Mouse (Mus musculus) spleen, adult 18-20 months (tissue): ENCODE data around the gene Flad1.

Experiments used
- DNase-seq, 2 experiments: peaks; one replicate each; pipeline ENCODE4 v3.0.0; 2022; ENCODE audit warnings: mixed read lengths in 2 of 2

Flad1 gene

GRCm38 (mm10) chr3:89395806-89396653, 15.6 kb downstream of the Flad1 start:
- DNase-seq = peak in 1 of 2 experiments; percentile 63

- DNase-seq = no peak
Measured at GRCm38 (mm10) chr3:89395419-89395805, 16.3 kb downstream of the Flad1 start.

GRCm38 (mm10) chr3:89394894-89395256, 16.8 kb downstream of the Flad1 start:
- peak in 1 of 2 experiments; percentile 56 for DNase-seq

GRCm38 (mm10) chr3:89394006-89394893, 17.4 kb downstream of the Flad1 start, which contains the start of gene Zbtb7b:
Gene Zbtb7b (minus strand): TSS chr3:89394776.
- DNase-seq = peak; percentile 51 to 59

GRCm38 (mm10) chr3:89393605-89394004, 18.1 kb downstream of the Flad1 start:
- peak; percentile 92 to 95 for DNase-seq

- DNase-seq = peak in 1 of 2 experiments; percentile 43
Measured at GRCm38 (mm10) chr3:89392871-89393311, 18.8 kb downstream of the Flad1 start.

- peak in 1 of 2 experiments; percentile 39 for DNase-seq
Measured at GRCm38 (mm10) chr3:89391663-89392511, 19.8 kb downstream of the Flad1 start.

- DNase-seq = peak; percentile 59 to 60
Measured at GRCm38 (mm10) chr3:89390699-89391662, 20.7 kb downstream of the Flad1 start.

- peak in 1 of 2 experiments; percentile 36 for DNase-seq
Measured at GRCm38 (mm10) chr3:89390111-89390515, 21.6 kb downstream of the Flad1 start.

- DNase-seq = peak; percentile 52 to 57
Measured at GRCm38 (mm10) chr3:89388901-89389740, 22.5 kb downstream of the Flad1 start.

GRCm38 (mm10) chr3:89388134-89388881, 23.4 kb downstream of the Flad1 start:
- peak in 1 of 2 experiments; percentile 22 for DNase-seq

GRCm38 (mm10) chr3:89387632-89388031, 24.0 kb downstream of the Flad1 start:
- DNase-seq = peak in 1 of 2 experiments; percentile 32

- DNase-seq = peak in 1 of 2 experiments; percentile 23
Measured at GRCm38 (mm10) chr3:89386438-89387420, 24.9 kb downstream of the Flad1 start.

- DNase-seq = peak in 1 of 2 experiments; percentile 44
Measured at GRCm38 (mm10) chr3:89385451-89385850, 26.2 kb downstream of the Flad1 start.

GRCm38 (mm10) chr3:89384331-89385076, 27.2 kb downstream of the Flad1 start:
- DNase-seq = no peak

- no peak for DNase-seq
Measured at GRCm38 (mm10) chr3:89383651-89384255, 27.9 kb downstream of the Flad1 start.

- no peak for DNase-seq
Measured at GRCm38 (mm10) chr3:89382950-89383349, 28.7 kb downstream of the Flad1 start.
